In the genomic region with DNA sequence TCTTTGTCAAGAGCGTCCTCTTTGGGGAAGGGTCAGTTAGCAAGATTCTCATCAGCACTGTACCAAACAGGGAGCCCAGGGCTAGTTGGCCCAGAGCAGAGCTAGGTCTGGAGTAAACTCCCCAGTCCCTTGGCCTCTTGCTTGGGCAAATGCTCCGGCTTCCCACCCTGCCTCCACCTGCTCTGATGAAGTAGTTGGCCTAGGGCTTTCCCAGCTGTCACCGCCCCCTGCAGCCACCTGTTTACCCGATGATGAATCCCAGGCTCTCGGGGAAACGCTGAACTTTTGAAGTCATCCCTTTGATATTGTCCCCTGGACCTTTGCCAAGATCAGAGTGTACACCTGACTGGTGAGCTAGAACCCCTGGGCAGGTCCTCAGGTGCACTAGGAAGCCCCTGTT, we compare ENCODE assay signal across 14 mouse cellular contexts.
"Had no signal": no experiment of that assay in that cellular context is flagged by ENCODE, and none has a peak within 500 bp of the region (broad histone marks: within the 10 kb centered on the region; RNA-seq: fewer than 3 reads in every experiment).

No protein-coding gene starts in this region.

- H3K9me3 ChIP-seq: midbrain, embryonic 10.5 days; midbrain, embryonic 12.5 days; neural tube, embryonic 12.5 days; stomach, embryonic 15.5 days had no signal

- H3K4me3 ChIP-seq: midbrain, embryonic 10.5 days; midbrain, embryonic 12.5 days; neural tube, embryonic 12.5 days; stomach, embryonic 15.5 days had no signal

- H3K27me3 ChIP-seq: midbrain, embryonic 12.5 days; neural tube, embryonic 12.5 days; stomach, embryonic 15.5 days had no signal

- ATAC-seq: midbrain, embryonic 16.5 days had no signal

- H3K27ac ChIP-seq: midbrain, embryonic 10.5 days; midbrain, embryonic 12.5 days; neural tube, embryonic 12.5 days; stomach, embryonic 15.5 days; stomach, postnatal 0 days had no signal

- H3K4me2 ChIP-seq: lung, embryonic 14.5 days; midbrain, embryonic 12.5 days; neural tube, embryonic 12.5 days; stomach, embryonic 15.5 days had no signal

- H3K9ac ChIP-seq: lung, embryonic 14.5 days; midbrain, embryonic 12.5 days; neural tube, embryonic 12.5 days; stomach, embryonic 15.5 days had no signal

- DNase-seq: lung, embryonic 14.5 days; lung, postnatal 10 days; lung, postnatal 4 days; midbrain, embryonic 14.5 days; right cerebral cortex, postnatal 14 days; thymus, adult 2 months; thymus, postnatal 25 days; thymus, postnatal 4 days had no signal
